Mouse (Mus musculus): ENCODE results near the gene Usp19. TPM values are rescaled to one million over a fixed set of nuclear protein-coding genes. Genes with fewer than 3 reads are reported as not detected.

Gene Usp19
- polyA plus RNA-seq, 1 experiment from 2014 or later: 116 TPM

DNA sequence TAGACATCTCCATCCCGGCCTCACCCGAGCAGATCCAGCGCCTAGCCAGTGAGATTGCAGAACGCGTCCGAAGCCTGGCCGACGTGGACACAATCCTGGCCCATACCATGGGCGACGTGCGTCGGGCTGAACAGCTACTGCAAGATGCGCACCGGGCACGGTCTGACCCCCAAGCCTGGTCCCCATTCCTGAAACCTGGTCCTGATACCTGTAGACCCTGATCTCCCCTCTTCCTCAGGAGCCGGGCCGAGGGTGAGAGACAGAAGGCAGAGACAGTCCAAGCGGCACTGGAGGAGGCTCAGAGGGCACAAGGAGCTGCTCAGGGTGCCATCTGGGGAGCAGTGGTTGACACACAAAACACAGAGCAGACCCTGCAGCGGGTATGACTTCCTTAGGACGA, 1.2 kb upstream of the Usp19 start:
- H3K36me3 ChIP-seq: peaks cover 60% of the 10 kb centered on the region

DNA sequence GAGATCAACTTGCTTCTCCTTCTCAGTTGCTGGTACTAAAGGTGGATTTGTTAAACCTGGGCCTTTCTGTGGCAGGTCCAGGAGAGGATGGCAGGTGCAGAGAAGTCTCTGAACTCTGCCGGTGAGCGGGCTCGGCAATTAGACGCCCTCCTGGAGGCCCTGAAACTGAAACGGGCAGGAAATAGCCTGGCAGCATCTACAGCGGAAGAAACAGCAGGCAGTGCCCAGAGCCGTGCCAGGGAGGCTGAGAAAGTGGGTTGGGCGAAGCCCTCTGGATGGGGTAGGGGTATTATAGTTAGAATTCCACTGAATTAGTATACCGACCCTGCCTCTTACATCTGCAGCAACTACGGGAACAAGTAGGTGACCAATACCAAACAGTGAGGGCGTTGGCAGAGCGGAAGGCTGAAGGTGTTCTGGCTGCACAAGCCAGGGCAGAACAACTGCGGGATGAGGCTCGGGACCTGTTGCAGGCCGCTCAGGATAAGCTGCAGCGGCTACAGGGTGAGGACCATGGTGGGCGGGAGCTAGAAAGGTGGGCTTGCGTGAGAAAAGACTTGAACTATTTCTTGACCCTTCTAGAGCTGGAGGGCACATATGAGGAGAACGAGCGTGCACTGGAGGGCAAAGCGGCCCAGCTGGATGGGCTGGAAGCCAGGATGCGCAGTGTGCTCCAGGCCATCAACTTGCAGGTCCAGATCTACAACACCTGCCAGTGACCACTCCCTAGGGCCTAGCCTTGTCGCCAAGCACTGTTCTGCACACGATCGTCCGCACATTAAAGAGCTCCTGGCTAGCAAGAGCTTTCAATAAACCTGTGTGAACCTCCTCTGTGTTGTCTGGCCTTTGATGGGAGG, 472 bp upstream of the Usp19 start:
- Histone ChIP-seq H3K4me3 (peak overlapping the region; percentile 95), H3K9ac (replicated peaks) (peak overlapping the region; percentile 45), H3K4me2 (replicated peaks) (peak overlapping the region; percentile 97), H3K4me1 (peaks cover 19% of the 10 kb centered on the region), H3K36me3 (peaks cover 65% of the 10 kb centered on the region), H3K27ac (replicated peaks) (peak overlapping the region; percentile 95), H3K27me3 (no peaks in the 10 kb centered on the region), H3K9me3 (no peaks in the 10 kb centered on the region)
- 70% methylated on average over 26 of the region's 26 CpGs for WGBS
- peak; percentile 2 for ATAC-seq (ENCODE audit: low FRiP score, low read depth)

More for the DNA sequence above, 1.2 kb upstream of the Usp19 start:
- Histone ChIP-seq H3K27ac (replicated peaks) (peak overlapping the region; percentile 95; the same call in 1 of the 2 replicates), H3K4me2 (replicated peaks) (no peak overlapping the region), H3K4me3 (no peak overlapping the region), H3K9me3 (no peaks in the 10 kb centered on the region), H3K27me3 (no peaks in the 10 kb centered on the region), H3K4me1 (peaks cover 19% of the 10 kb centered on the region), H3K9ac (replicated peaks) (no peak overlapping the region)
- ATAC-seq (ENCODE audit: low FRiP score, low read depth): no peak
- WGBS: 95% methylated on average over 20 of the region's 20 CpGs

DNA sequence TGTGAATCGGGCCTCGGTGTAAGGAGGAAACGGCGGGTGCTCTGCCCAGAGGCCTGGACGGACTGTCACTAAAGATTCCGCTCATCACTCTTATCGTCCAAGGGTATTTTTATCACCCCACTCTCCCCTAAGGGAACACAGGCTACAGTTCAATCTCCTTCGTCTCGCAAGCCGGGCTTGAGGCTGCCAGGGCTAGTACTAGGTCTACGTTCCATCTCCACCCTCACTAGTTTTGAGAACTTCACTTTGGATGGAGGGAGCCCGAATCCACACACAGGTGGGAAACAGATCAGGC, 831 bp downstream of the Usp19 start:
- ATAC-seq (ENCODE audit: low FRiP score, low read depth): no peak
- H3K9me3 ChIP-seq: no peaks in the 10 kb centered on the region
- H3K4me2 ChIP-seq (replicated peaks): peak overlapping the region; percentile 97
- peaks cover 65% of the 10 kb centered on the region for H3K36me3 ChIP-seq
- no peaks in the 10 kb centered on the region for H3K27me3 ChIP-seq
- H3K27ac ChIP-seq (replicated peaks): peak overlapping the region; percentile 95
- WGBS: 12% methylated on average over 12 of the region's 12 CpGs
- peaks cover 19% of the 10 kb centered on the region for H3K4me1 ChIP-seq
- peak overlapping the region; percentile 96 for H3K9ac ChIP-seq (replicated peaks)
- H3K4me3 ChIP-seq: peak overlapping the region; percentile 95

DNA sequence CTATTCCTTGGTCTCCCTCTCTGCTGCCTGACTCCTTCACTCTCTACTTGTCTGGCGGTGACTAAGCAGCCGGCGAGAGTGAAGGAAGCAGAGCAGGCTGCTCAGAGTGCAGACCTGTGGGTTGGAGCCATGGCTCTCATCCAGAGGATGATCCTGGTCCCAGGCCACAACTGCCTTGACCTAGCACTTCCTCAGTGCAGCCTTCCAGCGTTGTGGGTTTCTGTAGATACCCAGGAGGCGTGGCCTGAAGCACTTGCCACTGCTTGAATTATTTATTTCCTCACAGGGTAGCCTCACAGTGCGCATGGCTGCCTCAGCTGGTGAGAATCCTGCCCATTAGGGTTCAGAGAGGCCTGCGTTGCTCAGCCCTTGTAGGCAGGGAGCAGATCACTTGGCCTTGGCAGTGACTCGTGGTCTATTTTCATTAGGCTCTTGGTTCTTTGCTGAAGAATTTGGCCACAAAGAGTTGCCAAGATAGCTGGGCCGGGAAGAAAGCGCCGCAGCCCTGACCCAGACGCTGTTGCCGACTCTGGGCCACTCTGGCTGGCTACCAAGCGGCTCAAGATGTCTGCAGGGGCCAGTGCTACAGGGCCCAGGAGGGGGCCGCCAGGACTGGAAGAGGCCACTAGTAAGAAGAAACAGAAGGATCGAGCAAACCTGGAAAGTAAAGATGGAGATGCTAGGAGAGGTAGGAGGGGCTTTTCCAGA, 1.8 kb downstream of the Usp19 start:
- WGBS: 91% methylated on average over 16 of the region's 16 CpGs
- no peaks in the 10 kb centered on the region for H3K27me3 ChIP-seq
- H3K9me3 ChIP-seq: no peaks in the 10 kb centered on the region
- no peak for ATAC-seq (ENCODE audit: low FRiP score, low read depth)
- peaks cover 19% of the 10 kb centered on the region for H3K4me1 ChIP-seq
- H3K4me2 ChIP-seq (replicated peaks): peak overlapping the region; percentile 97
- peak overlapping the region; percentile 95 for H3K4me3 ChIP-seq
- H3K36me3 ChIP-seq: peaks cover 70% of the 10 kb centered on the region
- H3K9ac ChIP-seq (replicated peaks): peak overlapping the region; percentile 96
- no peak overlapping the region for H3K27ac ChIP-seq (replicated peaks)

DNA sequence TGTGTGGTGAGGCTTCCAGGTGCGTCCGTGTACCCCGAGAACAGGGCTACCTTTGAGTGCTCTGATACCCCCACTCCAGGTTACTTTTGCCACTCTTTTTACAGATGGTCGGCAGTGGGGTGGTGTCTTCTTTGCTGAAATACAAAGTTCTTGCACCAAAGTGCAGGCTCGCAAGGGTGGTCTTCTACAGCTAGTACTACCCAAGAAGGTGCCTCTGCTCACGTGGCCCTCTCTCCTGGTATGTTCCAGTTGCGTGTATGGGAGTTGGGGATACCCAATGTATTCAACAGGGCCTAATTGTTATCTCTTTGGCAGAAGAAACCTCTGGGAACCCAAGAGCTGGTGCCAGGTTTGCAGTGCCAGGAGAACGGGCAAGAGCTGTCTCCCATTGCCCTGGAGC, 2.8 kb downstream of the Usp19 start:
- no peak overlapping the region for H3K4me2 ChIP-seq (replicated peaks)
- ATAC-seq (ENCODE audit: low FRiP score, low read depth): no peak
- no peaks in the 10 kb centered on the region for H3K27me3 ChIP-seq
- H3K4me3 ChIP-seq: no peak overlapping the region
- H3K4me1 ChIP-seq: peaks cover 19% of the 10 kb centered on the region
- WGBS: 97% methylated on average over 8 of the region's 8 CpGs
- H3K9me3 ChIP-seq: no peaks in the 10 kb centered on the region
- peaks cover 75% of the 10 kb centered on the region for H3K36me3 ChIP-seq
- no peak overlapping the region for H3K9ac ChIP-seq (replicated peaks)
- no peak overlapping the region for H3K27ac ChIP-seq (replicated peaks)

DNA sequence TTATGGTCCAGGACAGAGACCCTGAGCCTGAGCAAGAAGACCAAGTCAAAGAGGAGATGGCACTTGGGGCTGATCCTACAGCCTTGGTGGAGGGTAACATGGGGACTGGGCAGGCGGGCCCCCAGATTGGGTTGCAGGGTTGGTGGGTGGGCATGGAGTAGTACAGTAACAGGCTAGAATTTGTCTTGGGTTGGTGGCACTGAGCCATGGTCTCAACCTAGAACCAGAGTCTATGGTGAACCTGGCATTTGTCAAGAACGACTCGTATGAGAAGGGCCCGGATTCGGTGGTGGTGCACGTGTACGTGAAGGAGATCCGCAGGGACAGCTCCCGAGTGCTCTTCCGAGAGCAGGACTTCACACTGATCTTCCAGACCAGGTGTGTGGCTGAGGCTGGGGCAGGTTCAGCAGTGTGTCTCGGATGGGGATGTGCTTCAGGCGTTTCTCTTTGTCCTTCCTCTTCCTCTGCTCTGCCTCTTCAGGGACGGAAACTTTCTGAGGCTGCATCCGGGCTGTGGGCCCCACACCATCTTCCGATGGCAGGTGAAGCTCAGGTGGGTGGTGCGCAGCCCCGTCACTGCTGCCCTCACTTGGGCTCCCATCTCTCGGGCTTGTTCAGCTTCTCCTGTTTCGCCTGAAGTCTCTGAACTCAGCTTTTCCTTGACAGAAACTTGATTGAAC, 3.9 kb downstream of the Usp19 start:
- peaks cover 19% of the 10 kb centered on the region for H3K4me1 ChIP-seq

DNA sequence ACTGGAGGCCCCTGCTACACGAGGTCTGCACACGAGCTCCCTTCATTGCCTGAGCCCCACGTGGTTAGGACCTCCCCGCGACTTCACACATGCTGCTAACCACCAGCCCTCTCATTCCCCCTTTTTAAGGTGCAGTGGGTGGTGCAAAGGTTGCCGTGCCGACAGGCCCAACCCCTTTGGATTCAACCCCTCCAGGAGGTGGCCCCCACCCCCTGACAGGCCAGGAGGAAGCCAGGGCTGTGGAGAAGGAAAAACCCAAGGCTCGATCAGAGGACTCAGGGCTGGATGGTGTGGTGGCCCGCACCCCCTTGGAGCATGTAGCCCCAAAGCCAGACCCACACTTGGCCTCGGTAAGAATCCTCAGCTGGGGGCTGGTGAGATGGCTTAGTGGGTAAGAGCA, 4.5 kb downstream of the Usp19 start:
- H3K4me2 ChIP-seq (replicated peaks): no peak overlapping the region
- peaks cover 16% of the 10 kb centered on the region for H3K4me1 ChIP-seq
- H3K9me3 ChIP-seq: no peaks in the 10 kb centered on the region
- no peak overlapping the region for H3K27ac ChIP-seq (replicated peaks)
- peaks cover 79% of the 10 kb centered on the region for H3K36me3 ChIP-seq
- no peak for ATAC-seq (ENCODE audit: low FRiP score, low read depth)
- no peak overlapping the region for H3K9ac ChIP-seq (replicated peaks)
- WGBS: 85% methylated on average over 10 of the region's 10 CpGs
- no peak overlapping the region for H3K4me3 ChIP-seq
- H3K27me3 ChIP-seq: no peaks in the 10 kb centered on the region

More for the DNA sequence above, 3.9 kb downstream of the Usp19 start:
- Histone ChIP-seq H3K9ac (replicated peaks) (no peak overlapping the region), H3K4me3 (no peak overlapping the region), H3K27me3 (no peaks in the 10 kb centered on the region), H3K9me3 (no peaks in the 10 kb centered on the region), H3K27ac (replicated peaks) (no peak overlapping the region), H3K4me2 (replicated peaks) (no peak overlapping the region), H3K36me3 (peaks cover 76% of the 10 kb centered on the region)
- WGBS: 94% methylated on average over 19 of the region's 19 CpGs
- ATAC-seq (ENCODE audit: low FRiP score, low read depth): no peak

DNA sequence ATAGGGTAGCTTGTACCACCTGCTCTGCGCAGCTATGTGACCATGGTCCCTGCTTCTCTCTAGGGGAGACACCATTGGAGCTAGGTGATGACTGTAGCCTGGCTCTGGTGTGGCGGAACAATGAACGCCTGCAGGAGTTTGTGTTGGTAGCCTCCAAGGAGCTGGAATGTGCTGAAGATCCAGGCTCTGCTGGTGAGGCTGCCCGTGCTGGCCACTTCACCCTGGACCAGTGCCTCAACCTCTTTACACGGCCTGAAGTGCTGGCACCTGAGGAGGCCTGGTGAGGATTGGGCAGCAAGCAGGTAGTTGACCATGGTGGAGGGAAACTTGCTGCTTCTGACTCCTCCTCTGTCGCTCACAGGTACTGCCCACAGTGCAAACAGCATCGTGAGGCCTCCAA, 8.8 kb downstream of the Usp19 start:
- H3K36me3 ChIP-seq: peaks cover 90% of the 10 kb centered on the region
- H3K4me1 ChIP-seq: no peaks in the 10 kb centered on the region

DNA sequence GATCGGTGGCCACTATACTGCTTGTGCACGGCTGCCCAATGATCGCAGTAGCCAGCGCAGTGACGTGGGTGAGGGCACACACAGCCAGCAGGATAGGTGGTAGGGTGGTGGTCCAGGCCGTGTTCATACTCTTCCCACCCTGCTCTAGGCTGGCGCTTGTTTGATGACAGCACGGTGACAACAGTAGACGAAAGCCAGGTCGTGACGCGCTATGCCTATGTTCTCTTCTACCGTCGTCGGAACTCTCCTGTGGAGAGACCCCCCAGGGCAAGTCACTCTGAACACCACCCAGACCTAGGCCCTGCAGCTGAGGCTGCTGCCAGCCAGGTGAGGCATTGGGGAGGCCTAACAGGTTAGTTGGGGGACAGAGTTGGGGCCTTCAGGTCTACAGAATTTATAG, 9.5 kb downstream of the Usp19 start:
- Histone ChIP-seq H3K4me2 (replicated peaks) (no peak overlapping the region), H3K9me3 (no peaks in the 10 kb centered on the region), H3K27ac (replicated peaks) (no peak overlapping the region), H3K9ac (replicated peaks) (no peak overlapping the region), H3K4me3 (no peak overlapping the region), H3K27me3 (no peaks in the 10 kb centered on the region), H3K4me1 (no peaks in the 10 kb centered on the region), H3K36me3 (peaks cover 83% of the 10 kb centered on the region)
- no peak for ATAC-seq (ENCODE audit: low FRiP score, low read depth)
- 95% methylated on average over 15 of the region's 15 CpGs for WGBS

More for the DNA sequence above, 8.8 kb downstream of the Usp19 start:
- H3K4me2 ChIP-seq (replicated peaks): no peak overlapping the region
- H3K27ac ChIP-seq (replicated peaks): no peak overlapping the region
- ATAC-seq (ENCODE audit: low FRiP score, low read depth): no peak
- H3K9me3 ChIP-seq: no peaks in the 10 kb centered on the region
- H3K4me3 ChIP-seq: no peak overlapping the region
- 92% methylated on average over 7 of the region's 7 CpGs for WGBS
- H3K9ac ChIP-seq (replicated peaks): no peak overlapping the region
- no peaks in the 10 kb centered on the region for H3K27me3 ChIP-seq

DNA sequence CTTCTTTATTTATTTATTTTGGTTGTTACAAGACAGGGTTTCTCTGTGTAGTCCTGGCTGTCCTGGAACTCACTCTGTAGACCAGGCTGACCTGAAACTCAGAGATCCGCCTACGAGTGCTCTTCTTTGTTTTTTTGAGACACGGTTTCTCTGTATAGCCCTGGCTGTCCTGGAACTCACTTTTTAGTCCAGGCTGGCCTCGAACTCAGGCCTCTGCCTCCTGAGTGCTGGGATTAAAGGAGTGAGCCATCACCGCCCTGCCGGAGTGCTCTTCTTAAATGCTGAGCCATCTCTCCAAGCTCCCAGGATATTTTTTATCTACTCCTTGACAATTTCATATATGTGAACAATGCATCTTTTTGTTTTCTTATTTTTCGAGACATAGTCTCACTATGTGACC, 16.5 kb downstream of the Usp19 start:
- no peaks in the 10 kb centered on the region for H3K9me3 ChIP-seq
- peak overlapping the region; percentile 69; the same call in 1 of the 2 replicates for H3K9ac ChIP-seq (replicated peaks)
- peak overlapping the region; percentile 84 for H3K4me2 ChIP-seq (replicated peaks)
- no peaks in the 10 kb centered on the region for H3K27me3 ChIP-seq
- H3K27ac ChIP-seq (replicated peaks): no peak overlapping the region
- H3K36me3 ChIP-seq: peaks cover 41% of the 10 kb centered on the region
- ATAC-seq (ENCODE audit: low FRiP score, low read depth): no peak
- WGBS: 89% methylated on average over 7 of the region's 7 CpGs
- peaks cover 18% of the 10 kb centered on the region for H3K4me1 ChIP-seq
- peak overlapping the region; percentile 72; the same call in 1 of the 2 replicates for H3K4me3 ChIP-seq

DNA sequence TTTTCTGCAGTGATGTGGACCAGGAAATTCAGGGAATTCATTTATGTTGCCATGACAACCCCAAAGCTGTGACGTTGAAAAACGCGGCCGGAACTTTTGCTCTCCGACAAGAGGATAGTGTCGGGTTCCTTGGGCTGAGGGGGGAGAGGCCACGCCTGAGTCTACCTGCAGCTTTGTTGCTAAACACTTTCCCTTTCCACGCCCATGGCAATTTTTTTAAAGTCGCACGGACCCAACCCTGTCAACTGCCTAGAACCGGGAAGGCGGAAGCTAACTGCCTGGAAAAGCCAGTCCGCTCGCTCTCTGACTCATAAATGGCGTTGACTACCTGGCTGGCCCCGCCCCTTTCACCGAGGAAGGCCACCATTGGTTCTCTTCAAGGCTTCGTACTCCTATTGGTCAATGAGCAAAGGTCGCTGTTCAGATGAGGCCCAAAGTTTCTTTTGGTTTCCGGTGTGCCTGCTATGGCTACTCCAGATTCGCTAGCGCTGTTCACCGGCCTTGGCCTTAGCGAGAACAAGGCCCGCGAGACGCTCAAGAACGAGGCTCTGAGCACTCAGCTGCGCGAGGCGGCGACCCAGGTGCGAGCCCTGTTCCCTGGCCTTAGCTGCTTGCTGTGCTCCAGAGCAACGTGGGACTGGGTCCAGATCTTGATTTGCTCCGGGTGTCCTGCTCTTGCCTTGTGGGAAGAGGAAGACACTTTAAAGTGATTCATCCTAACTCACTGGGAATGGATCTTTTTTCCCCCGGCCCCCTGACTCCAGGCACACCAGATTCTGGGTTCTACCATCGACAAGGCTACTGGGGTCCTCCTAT, 17.4 kb downstream of the Usp19 start, which contains the start of gene Qars:
Qars (plus strand) TSS at position 88 of the 816 bp plus-strand sequence.
- H3K9me3 ChIP-seq: no peaks in the 10 kb centered on the region
- peak within 1 kb of the TSS; percentile 78 for H3K27ac ChIP-seq (replicated peaks)
- WGBS: under 1% methylated on average over 37 of the region's 37 CpGs

More for the DNA sequence above, 17.4 kb downstream of the Usp19 start, which contains the start of gene Qars:
- H3K9ac ChIP-seq (replicated peaks): peak within 1 kb of the TSS; percentile 69
- ATAC-seq (ENCODE audit: low FRiP score, low read depth): peak; percentile 98
- H3K4me2 ChIP-seq (replicated peaks): peak within 1 kb of the TSS; percentile 84
- H3K27me3 ChIP-seq: no peaks in the 10 kb centered on the region
- peaks cover 41% of the 10 kb centered on the region for H3K36me3 ChIP-seq
- H3K4me1 ChIP-seq: peaks cover 18% of the 10 kb centered on the region
- peak within 1 kb of the TSS; percentile 72 for H3K4me3 ChIP-seq

All from midbrain, embryonic 12.5 days (tissue).